Mouse (Mus musculus) ovary, adult 10 weeks (tissue): Measurements from ENCODE around the gene Rpl10. TPM values are rescaled to one million over a fixed set of nuclear protein-coding genes. Genes with fewer than 3 reads are reported as not detected.

Experiments used
- polyA plus RNA-seq: library from polyadenylated mRNA; stranded (reverse); fragments of 350-450 nt; fragmentation: Illumina TruSeq; extraction: RNeasy Lipid Tissue Mini Kit (QIAGEN cat#74804); gene quantifications from one replicate; pipeline ENCODE4 v1.2.3, GENCODE M21; 2014

Rpl10 gene
- polyA plus RNA-seq = 1,805 TPM

DNA sequence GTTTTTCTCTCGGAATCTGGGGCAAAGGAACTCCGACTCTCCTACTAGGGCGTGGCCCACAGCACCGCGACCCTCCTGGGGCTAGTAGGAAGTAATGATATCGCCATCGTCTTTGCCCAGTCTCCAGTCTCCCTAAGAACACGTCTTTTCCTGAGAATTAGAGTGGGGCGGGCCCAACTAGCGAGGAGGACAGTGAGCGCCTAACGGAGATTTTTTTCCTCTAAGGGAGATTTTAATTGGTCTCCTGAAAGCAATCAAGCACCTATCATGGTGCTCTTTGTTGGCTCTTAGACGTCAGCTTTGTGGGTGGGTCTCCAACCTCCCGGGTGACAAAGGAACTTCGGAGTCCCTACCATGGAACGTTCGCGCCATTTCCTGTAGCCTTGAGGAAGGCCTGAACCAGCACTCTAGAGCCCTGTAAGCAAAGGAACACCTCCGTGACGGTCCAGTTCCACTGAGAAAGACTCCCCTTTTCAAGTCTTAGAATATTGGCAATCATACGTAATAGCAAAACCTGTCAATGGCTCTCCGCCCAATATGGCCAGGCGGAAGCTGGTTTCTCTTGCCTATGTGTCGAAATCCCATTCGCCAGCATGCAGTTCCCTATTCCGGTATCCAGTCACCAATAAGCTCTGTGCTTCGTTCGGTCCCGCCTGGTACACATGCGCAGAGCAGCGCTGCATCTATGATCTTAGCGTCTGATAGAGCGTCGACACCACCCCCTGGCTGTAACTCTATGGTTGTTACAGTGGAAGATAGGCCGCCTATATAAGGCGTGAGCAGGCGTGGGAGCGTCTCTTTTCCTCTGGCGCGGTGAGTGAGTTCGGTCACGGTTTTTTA lies at the start of gene Rpl10:
Rpl10 (plus strand) TSS at position 751 of the 840 bp plus-strand sequence.

DNA sequence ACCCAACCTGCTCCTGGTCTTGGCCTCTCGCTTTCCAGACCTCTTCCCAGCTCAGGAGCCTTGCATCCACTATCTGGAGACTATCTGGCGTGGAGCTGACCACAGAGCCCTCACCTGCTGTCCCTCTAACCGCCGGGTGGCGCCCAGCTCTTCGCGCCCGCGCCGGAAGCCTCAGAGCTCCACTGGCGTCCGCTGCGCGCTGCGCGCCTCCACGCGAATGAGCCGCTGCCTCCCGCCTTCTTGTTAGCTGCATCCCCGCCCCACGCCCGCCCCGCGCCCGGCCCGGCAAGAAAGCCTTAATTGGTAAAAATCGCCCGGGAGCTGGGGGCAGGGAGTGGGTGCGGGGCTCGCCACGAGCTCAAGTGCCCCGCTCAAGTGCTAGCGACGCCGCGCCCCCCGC lies 21.0 kb upstream of the Rpl10 start, which contains the start of gene Flna:
Flna (minus strand) TSS at position 206 of the 400 bp plus-strand sequence.

DNA sequence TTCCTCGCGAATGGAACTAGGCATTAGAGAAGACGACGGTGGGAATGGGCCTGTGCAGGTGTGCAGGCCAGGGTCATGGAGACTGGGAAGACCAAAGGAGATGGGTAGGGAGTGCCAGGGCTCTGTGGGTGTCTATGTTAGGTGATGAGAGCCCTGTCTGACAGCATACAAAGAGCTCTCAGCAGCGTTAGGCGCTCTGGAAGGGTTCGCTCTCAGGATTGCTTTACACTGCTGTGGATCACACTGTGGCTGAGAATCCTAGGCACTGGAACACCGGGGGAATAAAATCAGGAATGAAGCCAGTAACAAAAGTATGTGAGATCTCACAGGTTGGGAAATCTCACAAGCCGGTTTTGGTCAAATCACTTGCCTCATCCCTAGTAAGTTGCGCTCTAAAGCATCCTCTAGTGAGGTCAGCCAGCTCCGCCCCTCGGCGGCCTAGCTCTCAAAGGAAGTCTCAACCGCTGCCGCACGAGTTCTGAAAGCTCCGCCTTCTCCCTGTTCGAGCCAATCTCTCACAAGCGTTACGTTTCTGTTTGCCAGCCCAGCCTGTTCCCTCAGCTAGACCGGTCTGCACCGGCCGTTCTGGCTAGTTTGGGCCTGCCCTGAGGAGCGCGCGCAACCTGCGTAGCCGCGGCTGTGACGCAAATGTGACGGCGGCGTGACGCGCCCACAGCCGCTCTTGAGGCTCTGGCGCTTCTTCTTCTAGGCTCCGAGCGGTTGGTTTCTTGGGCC lies 16.3 kb upstream of the Rpl10 start, which contains the start of gene Emd:
Emd (plus strand) TSS at position 535 of the 735 bp plus-strand sequence.

DNA sequence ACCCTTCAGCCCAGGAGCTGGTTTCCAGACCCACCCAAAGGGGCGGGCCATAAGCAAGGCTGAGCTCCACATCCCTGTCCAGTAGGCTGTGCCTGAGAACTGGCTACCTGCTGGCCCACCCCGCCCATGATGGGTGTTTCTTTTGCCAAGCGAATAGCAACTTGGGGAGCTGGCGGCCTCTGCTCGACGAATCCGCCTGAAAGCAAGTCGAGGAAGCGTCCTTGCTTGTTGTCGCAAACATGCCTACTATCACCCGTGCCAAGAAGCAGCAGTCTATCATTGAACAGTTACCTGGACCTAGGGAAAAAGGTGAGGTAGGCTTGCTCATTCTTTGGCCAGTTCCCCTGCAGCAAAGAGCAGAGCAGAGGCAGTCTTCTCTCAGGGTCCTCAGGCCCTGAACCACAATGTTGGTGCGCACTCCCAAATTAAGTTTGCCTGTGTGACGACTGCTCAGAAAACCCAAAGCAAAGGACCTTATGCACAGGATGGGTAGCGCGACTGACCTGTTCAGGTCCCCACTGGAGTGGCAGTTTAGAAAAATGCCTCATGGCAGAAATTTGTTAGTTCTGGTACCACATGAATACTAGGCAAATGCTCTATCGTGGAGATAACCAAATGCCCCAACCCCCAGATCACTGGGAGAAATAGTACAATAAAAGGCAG lies 11.3 kb downstream of the Rpl10 start, which contains the start of the genes Taz and Dnase1l1:
Taz (plus strand) TSS at position 181 of the 663 bp plus-strand sequence.
Dnase1l1 (minus strand) TSS at position 606 of the 663 bp plus-strand sequence.

DNA sequence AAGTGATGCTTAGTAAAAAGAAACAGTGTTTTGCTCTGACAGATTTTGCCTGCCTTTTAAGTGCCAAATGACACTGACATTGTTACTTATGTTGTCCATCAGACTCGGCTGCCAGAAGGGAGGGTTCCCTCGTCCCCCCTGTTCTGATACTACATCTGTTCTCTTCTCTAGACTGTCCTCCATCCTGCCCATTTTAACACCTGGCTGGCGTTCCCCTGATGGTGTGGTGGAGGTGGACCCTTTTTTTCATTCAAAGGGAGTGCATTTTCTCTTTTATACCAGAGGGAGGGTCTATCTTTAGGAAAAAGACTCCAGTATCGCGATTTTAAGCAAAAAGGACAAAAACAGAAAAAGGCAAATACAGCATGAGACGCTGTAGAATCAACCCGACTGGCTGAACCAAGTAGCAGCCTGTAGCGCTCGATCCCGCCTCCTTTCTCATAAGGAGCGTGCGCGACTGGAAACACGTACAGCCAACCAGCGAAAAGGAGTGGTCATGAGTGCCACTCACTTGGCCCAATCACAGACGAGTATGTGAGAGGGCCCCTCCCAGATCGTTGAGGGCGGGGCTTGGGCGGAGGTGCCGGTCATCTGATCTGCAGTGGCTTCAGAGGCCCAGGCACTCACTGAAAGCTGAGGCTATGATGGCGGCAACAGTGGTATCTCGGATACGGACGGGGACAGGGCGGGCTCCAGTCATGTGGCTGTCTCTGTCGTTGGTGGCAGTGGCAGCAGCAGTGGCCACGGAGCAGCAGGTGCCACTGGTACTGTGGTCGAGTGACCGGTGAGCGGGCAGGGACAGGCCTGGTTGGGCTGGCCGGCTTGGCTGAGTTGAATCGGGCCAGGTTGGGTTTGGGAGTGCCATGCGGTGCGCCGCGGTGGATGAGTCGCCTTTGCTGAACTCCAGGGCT lies 26.2 kb downstream of the Rpl10 start, which contains the start of gene Atp6ap1:
Atp6ap1 (plus strand) TSS at position 560 of the 911 bp plus-strand sequence.

DNA sequence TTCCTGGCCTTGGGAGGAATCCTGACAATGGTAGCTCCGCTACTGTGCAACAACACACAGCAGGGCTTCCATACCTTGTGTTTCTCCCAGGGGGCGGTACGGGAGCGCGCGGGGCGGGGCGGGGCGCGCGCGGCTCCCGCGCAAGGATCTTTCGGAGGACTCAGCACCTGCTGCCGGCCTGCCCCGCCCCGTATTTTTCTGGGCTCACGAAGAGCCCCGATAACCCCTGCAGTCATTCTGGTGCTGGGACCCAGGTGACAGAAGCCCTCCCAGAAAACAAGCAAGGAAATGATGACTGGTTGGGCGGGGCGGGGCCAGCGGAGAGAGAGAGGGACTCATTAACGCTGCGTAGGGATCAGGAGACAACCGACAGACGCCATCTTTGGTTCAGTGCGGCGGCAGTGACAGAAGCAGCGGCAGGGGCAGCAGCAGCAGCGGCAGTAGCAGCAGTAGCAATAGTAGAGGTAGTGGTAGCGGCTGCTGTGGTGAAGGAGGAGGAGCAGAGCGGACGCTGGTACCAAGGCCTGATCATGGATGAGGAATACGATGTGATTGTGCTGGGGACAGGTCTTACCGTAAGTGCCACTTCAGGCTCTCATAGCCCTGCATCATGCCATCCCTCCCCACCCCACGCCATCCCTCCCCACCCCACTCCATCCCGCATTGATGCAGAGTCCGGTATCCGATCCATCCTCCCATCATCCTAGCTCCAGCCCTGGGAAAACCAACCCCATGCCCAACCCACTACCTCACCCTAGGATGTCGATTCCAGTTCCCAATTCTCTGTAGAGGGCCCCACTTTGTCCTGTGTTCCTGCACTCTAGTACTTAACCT lies 34.5 kb downstream of the Rpl10 start, which contains the start of gene Gdi1:
Gdi1 (plus strand) TSS at position 132 of the 834 bp plus-strand sequence.

DNA sequence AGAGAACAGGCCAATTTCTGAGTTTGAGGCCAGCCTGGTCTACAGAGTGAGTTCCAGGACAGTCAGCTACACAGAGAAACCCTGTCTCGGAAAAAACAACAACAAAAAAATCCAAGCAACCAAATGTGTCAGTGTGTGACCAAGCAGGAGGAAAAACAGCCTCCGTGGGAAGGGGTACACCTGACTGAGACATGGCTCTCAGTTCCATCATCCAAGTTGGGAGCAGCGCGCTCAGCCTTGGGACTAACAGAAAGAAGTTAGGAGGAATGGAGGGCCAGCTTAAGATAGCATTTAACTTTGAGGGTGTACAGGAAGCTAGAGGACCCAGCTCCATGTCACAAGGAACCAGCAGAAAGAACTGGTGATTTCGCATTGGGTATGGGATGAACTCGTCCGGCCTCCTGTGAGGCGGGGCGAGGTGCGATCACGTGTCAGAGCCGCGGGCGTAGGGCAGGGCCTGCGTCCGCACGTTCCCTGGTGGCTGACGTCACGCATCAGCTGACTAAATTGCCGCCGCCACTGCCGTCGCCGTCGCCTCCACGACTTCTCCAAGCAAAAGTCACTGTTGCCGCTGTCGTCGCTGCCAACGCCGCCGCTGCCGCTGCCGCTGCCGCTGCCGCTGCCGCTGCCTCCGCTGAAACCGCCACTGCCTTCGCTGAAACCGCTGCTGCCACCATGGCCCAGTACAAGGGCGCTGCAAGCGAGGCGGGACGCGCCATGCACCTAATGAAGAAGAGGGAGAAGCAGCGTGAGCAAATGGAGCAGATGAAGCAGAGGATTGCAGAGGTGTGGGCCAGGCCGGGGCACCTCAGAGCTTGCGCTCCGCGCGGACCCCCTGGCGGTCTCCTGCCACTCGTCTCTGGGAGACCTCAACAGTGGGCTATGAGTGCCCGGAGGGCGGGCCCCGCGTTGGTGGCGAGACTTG lies 42.2 kb downstream of the Rpl10 start, which contains the start of gene Fam50a:
Fam50a (plus strand) TSS at position 494 of the 925 bp plus-strand sequence.

Other genes starting within 250 kb of the Rpl10 start
- 50.0 TPM for gene Irak1, start 246.9 kb upstream of the Rpl10 start, polyA plus RNA-seq
- gene Opn1mw, start 143.3 kb upstream of the Rpl10 start, polyA plus RNA-seq = not detected
- gene Mecp2, start 135.4 kb upstream of the Rpl10 start, polyA plus RNA-seq = 39.6 TPM
- gene Tex28, start 103.0 kb upstream of the Rpl10 start, polyA plus RNA-seq = not detected
- gene Tktl1, start 93.6 kb upstream of the Rpl10 start, polyA plus RNA-seq = 0.17 TPM
- 89.3 TPM for gene Flna, start 21.0 kb upstream of the Rpl10 start, polyA plus RNA-seq
- gene Emd, start 16.1 kb upstream of the Rpl10 start, polyA plus RNA-seq = 140 TPM
- gene Taz, start 11.1 kb downstream of the Rpl10 start, polyA plus RNA-seq = 21.2 TPM
- 14.7 TPM for gene Dnase1l1, start 11.5 kb downstream of the Rpl10 start, polyA plus RNA-seq
- gene Atp6ap1, start 26.3 kb downstream of the Rpl10 start, polyA plus RNA-seq = 172 TPM
- gene Gdi1, start 34.2 kb downstream of the Rpl10 start, polyA plus RNA-seq = 102 TPM
- 17.0 TPM for gene Fam50a, start 42.2 kb downstream of the Rpl10 start, polyA plus RNA-seq
- 1.8 TPM for gene Plxna3, start 58.3 kb downstream of the Rpl10 start, polyA plus RNA-seq
- 13.9 TPM for gene Lage3, start 82.8 kb downstream of the Rpl10 start, polyA plus RNA-seq
- 44.0 TPM for gene Ubl4a, start 102.4 kb downstream of the Rpl10 start, polyA plus RNA-seq
- gene Slc10a3, start 102.5 kb downstream of the Rpl10 start, polyA plus RNA-seq = 11.3 TPM
- 9.9 TPM for gene Fam3a, start 122.5 kb downstream of the Rpl10 start, polyA plus RNA-seq
- gene Ikbkg, start 122.5 kb downstream of the Rpl10 start, polyA plus RNA-seq = 40.7 TPM
- 19.3 TPM for gene G6pdx, start 158.4 kb downstream of the Rpl10 start, polyA plus RNA-seq
- gene Gm6880, start 210.6 kb downstream of the Rpl10 start, polyA plus RNA-seq = not detected